Comparison of ENCODE assay signal across 24 mouse cellular contexts in the genomic region with DNA sequence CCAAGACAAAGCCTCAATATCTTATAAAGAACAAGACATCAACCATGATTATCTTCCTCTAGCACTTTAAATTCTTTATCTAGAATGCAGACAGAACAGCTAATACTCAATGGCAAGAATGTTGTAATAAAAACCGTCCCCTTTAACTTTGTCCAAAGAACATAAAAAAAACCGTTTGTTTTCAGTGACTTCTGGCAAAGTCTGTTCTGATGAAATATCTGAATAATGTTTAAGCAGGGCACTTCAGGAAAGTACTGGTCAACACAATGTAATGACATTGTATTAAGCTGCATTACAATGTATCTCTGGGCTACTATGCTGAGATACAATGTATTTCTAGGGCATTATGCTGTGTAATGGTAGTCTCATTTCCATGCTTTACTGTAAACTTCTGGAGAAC. TPM values are rescaled to one million over a fixed set of nuclear protein-coding genes. Genes with fewer than 3 reads are reported as not detected.
"Had no signal": no experiment of that assay in that cellular context is flagged by ENCODE, and none has a peak within 500 bp of the region (broad histone marks: within the 10 kb centered on the region; RNA-seq: fewer than 3 reads in every experiment).

No protein-coding gene starts in this region.

- DNase-seq: liver, embryonic 13.5 days; lung, postnatal 36 days; right cerebral cortex, postnatal 14 days; thymus, adult 2 months; thymus, postnatal 25 days; thymus, postnatal 4 days had no signal

- H3K9ac ChIP-seq: liver, embryonic 13.5 days; liver, embryonic 15.5 days; lung, embryonic 15.5 days; midbrain, embryonic 13.5 days; midbrain, embryonic 15.5 days; neural tube, embryonic 12.5 days; stomach, embryonic 15.5 days had no signal

- H3K9me3 ChIP-seq: liver, embryonic 13.5 days; liver, embryonic 15.5 days; lung, embryonic 15.5 days; midbrain, embryonic 13.5 days; midbrain, embryonic 15.5 days; neural tube, embryonic 12.5 days; stomach, embryonic 15.5 days had no signal

- H3K36me3 ChIP-seq: liver, embryonic 13.5 days; liver, embryonic 15.5 days; lung, embryonic 15.5 days; midbrain, embryonic 13.5 days; midbrain, embryonic 15.5 days; neural tube, embryonic 12.5 days; stomach, embryonic 15.5 days had no signal

- H3K27me3 ChIP-seq: liver, embryonic 13.5 days; liver, embryonic 15.5 days; lung, embryonic 15.5 days; megakaryocyte, embryonic 14.5 days; midbrain, embryonic 13.5 days; midbrain, embryonic 15.5 days; neural tube, embryonic 12.5 days; stomach, embryonic 15.5 days had no signal

- H3K4me2 ChIP-seq: liver, embryonic 13.5 days; liver, embryonic 15.5 days; lung, embryonic 15.5 days; midbrain, embryonic 11.5 days; midbrain, embryonic 13.5 days; midbrain, embryonic 15.5 days; neural tube, embryonic 12.5 days; stomach, embryonic 15.5 days had no signal

- H3K4me3 ChIP-seq: liver, embryonic 13.5 days; liver, embryonic 15.5 days; lung, embryonic 15.5 days; megakaryocyte, embryonic 14.5 days; midbrain, embryonic 13.5 days; midbrain, embryonic 15.5 days; neural tube, embryonic 12.5 days; stomach, embryonic 15.5 days had no signal

- H3K27ac ChIP-seq: liver, embryonic 13.5 days; liver, embryonic 15.5 days; lung, embryonic 15.5 days; macrophage; midbrain, embryonic 13.5 days; midbrain, embryonic 15.5 days; neural tube, embryonic 12.5 days; stomach, embryonic 15.5 days; stomach, postnatal 0 days had no signal

- ATAC-seq: midbrain, embryonic 13.5 days; midbrain, embryonic 15.5 days had no signal

- H3K4me1 ChIP-seq: liver, embryonic 13.5 days; liver, embryonic 15.5 days; lung, embryonic 15.5 days; megakaryocyte, embryonic 14.5 days; midbrain, embryonic 13.5 days; midbrain, embryonic 15.5 days; neural tube, embryonic 12.5 days; stomach, embryonic 15.5 days had no signal

RNA-seq across cellular contexts. Expression of a gene that starts 5.9 kb away (rescaled TPM):
- total RNA-seq: megakaryocyte progenitor cell, adult 5-6 weeks; midbrain, postnatal 0 days; monocyte, adult 5-6 weeks; neutrophil, adult 5-6 weeks had no signal
- polyA plus RNA-seq: lung, embryonic 15.5 days; macrophage; midbrain, embryonic 11.5 days; midbrain, embryonic 13.5 days; midbrain, embryonic 15.5 days; midbrain, postnatal 0 days; neural tube, embryonic 12.5 days; neural tube, embryonic 14.5 days; spleen, adult 2 months; testis, adult 2 months; thymus, adult 2 months; urinary bladder, adult 2 months had no signal
